Mouse (Mus musculus): ENCODE data around the gene Sox5. TPM values are rescaled to one million over a fixed set of nuclear protein-coding genes. Genes with fewer than 3 reads are reported as not detected.

Sox5 gene
- polyA plus RNA-seq, 1 experiment from 2014 or later, result 55.3 TPM

- no peaks in the 10 kb centered on the region for H3K9me3 ChIP-seq
- no peaks in the 10 kb centered on the region for H3K27me3 ChIP-seq
- H3K27ac ChIP-seq, result no peak overlapping the region
- H3K36me3 ChIP-seq, result no peaks in the 10 kb centered on the region
- 45% methylated on average over 6 of the region's 6 CpGs for WGBS
- ATAC-seq (ENCODE audit: insufficient number of reproducible peaks, insufficient read depth, low FRiP score, low TSS enrichment), result no peak
- H3K9ac ChIP-seq, result no peak overlapping the region
- no peak overlapping the region for H3K4me2 ChIP-seq (replicated peaks)
- H3K4me1 ChIP-seq, result peaks cover 6% of the 10 kb centered on the region; the same call in 1 of the 2 replicates
- H3K4me3 ChIP-seq, result no peak overlapping the region
Measured at GRCm38 (mm10) chr6:144463691-144464090, 318.1 kb downstream of the Sox5 start.

GRCm38 (mm10) chr6:144463274-144463673 is 318.5 kb downstream of the Sox5 start:
- no peaks in the 10 kb centered on the region for H3K36me3 ChIP-seq
- H3K4me3 ChIP-seq, result no peak overlapping the region
- no peak overlapping the region for H3K27ac ChIP-seq
- no peaks in the 10 kb centered on the region for H3K9me3 ChIP-seq
- H3K27me3 ChIP-seq, result no peaks in the 10 kb centered on the region
- no peak overlapping the region for H3K9ac ChIP-seq
- 83% methylated on average over 5 of the region's 5 CpGs for WGBS
- H3K4me2 ChIP-seq (replicated peaks), result no peak overlapping the region
- no peak for ATAC-seq (ENCODE audit: insufficient number of reproducible peaks, insufficient read depth, low FRiP score, low TSS enrichment)
- H3K4me1 ChIP-seq, result peaks cover 6% of the 10 kb centered on the region; the same call in 1 of the 2 replicates

DNA sequence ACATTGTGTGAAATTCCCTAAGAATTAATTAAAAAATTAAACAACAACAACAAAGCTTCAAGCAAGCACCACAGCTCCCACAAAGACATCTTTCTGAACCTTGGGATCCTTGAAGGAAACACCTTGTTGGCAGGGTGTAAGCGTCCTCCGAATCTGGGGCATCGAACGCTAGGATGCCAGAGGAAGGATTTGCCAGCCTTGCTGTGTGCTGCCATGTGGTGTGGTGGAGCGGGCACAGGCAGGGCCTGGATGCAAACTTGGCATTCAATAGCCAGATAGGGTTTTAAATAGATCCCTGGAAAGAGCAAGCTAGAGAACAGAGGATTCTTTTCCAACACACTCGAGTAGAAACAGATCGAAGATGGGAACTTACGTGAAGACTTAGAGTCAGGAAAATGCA is 322.3 kb downstream of the Sox5 start:
- Histone ChIP-seq H3K27me3 (no peaks in the 10 kb centered on the region), H3K4me3 (no peak overlapping the region), H3K36me3 (no peaks in the 10 kb centered on the region), H3K9ac (no peak overlapping the region), H3K4me2 (replicated peaks) (no peak overlapping the region), H3K9me3 (no peaks in the 10 kb centered on the region), H3K4me1 (peaks cover 10% of the 10 kb centered on the region; the same call in 1 of the 2 replicates), H3K27ac (no peak overlapping the region)
- no peak for ATAC-seq (ENCODE audit: insufficient number of reproducible peaks, insufficient read depth, low FRiP score, low TSS enrichment)
- WGBS, result 92% methylated on average over 8 of the region's 8 CpGs

DNA sequence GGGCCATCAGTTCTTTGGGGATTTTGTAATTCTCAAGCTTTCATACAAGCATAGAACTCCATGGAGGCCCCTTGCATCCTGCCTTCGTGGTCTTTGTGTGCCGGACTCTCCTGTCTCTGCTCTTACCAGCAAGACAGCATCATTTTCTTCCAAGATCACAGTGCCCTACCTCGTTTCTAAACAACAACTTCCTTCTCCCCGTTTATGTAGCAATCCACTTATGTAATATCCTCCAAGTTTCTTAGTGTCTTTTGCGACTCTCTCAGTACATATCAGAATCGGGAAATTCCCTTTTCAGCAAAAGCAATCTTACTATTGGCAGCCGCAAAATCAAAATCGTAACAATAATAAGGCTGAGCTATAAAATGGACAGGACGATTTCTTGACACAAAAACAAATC is 324.3 kb downstream of the Sox5 start:
- WGBS, result 93% methylated on average over 9 of the region's 9 CpGs
- H3K9ac ChIP-seq, result no peak overlapping the region
- no peaks in the 10 kb centered on the region for H3K36me3 ChIP-seq
- H3K4me1 ChIP-seq, result 0 out of 2 replicates have a peak, but pooled peaks cover 8% of the 10 kb centered on the region
- no peak overlapping the region for H3K27ac ChIP-seq
- H3K9me3 ChIP-seq, result no peaks in the 10 kb centered on the region
- H3K4me2 ChIP-seq (replicated peaks), result no peak overlapping the region
- no peak overlapping the region for H3K4me3 ChIP-seq
- ATAC-seq (ENCODE audit: insufficient number of reproducible peaks, insufficient read depth, low FRiP score, low TSS enrichment), result no peak
- no peaks in the 10 kb centered on the region; the same call in 1 of the 2 replicates for H3K27me3 ChIP-seq

- Histone ChIP-seq H3K4me2 (replicated peaks) (no peak overlapping the region), H3K36me3 (no peaks in the 10 kb centered on the region), H3K4me3 (no peak overlapping the region), H3K27me3 (no peaks in the 10 kb centered on the region; the same call in 1 of the 2 replicates), H3K9ac (no peak overlapping the region), H3K9me3 (no peaks in the 10 kb centered on the region), H3K27ac (no peak overlapping the region), H3K4me1 (0 out of 2 replicates have a peak, but pooled peaks cover 8% of the 10 kb centered on the region)
- no peak for ATAC-seq (ENCODE audit: insufficient number of reproducible peaks, insufficient read depth, low FRiP score, low TSS enrichment)
- 23% methylated on average over 11 of the region's 11 CpGs for WGBS
Measured at GRCm38 (mm10) chr6:144454291-144455276, 327.2 kb downstream of the Sox5 start.

GRCm38 (mm10) chr6:144453605-144454004 is 328.2 kb downstream of the Sox5 start:
- H3K27ac ChIP-seq, result no peak overlapping the region
- H3K4me1 ChIP-seq, result 0 out of 2 replicates have a peak, but pooled peaks cover 8% of the 10 kb centered on the region
- no peaks in the 10 kb centered on the region for H3K9me3 ChIP-seq
- WGBS, result 52% methylated on average over 7 of the region's 7 CpGs
- H3K9ac ChIP-seq, result no peak overlapping the region
- no peaks in the 10 kb centered on the region for H3K36me3 ChIP-seq
- no peak overlapping the region for H3K4me2 ChIP-seq (replicated peaks)
- ATAC-seq (ENCODE audit: insufficient number of reproducible peaks, insufficient read depth, low FRiP score, low TSS enrichment), result no peak
- H3K27me3 ChIP-seq, result no peaks in the 10 kb centered on the region; the same call in 1 of the 2 replicates
- H3K4me3 ChIP-seq, result no peak overlapping the region

DNA sequence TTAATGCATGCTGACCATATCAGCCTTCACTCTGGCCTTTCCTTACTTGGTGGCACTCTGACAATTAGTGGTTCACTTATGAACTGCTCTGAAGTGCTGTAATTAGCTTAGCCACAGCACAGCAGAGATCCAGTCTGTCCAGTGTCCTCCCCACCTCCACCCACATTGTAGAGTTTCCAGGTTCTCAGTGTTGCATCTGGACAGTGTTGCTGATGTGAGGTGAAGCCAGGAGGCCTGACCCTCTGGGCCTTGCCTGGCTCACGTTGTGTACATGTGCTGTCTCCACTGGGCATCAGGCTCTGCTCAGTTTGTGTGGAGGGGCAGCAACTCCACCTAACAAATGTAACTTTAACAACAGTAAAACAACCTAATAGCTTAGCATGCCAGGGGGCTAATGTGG is 328.6 kb downstream of the Sox5 start:
- no peak for ATAC-seq (ENCODE audit: insufficient number of reproducible peaks, insufficient read depth, low FRiP score, low TSS enrichment)
- Histone ChIP-seq H3K36me3 (no peaks in the 10 kb centered on the region), H3K9me3 (no peaks in the 10 kb centered on the region), H3K27me3 (no peaks in the 10 kb centered on the region; the same call in 1 of the 2 replicates), H3K27ac (no peak overlapping the region), H3K9ac (no peak overlapping the region), H3K4me3 (no peak overlapping the region), H3K4me1 (0 out of 2 replicates have a peak, but pooled peaks cover 8% of the 10 kb centered on the region), H3K4me2 (replicated peaks) (no peak overlapping the region)
- WGBS, result 12% methylated on average over 1 of the region's 1 CpGs

- no peak overlapping the region for H3K9ac ChIP-seq
- H3K9me3 ChIP-seq, result no peaks in the 10 kb centered on the region
- H3K27me3 ChIP-seq, result no peaks in the 10 kb centered on the region; the same call in 1 of the 2 replicates
- H3K36me3 ChIP-seq, result no peaks in the 10 kb centered on the region
- WGBS, result 85% methylated on average over 11 of the region's 11 CpGs
- no peak overlapping the region for H3K4me3 ChIP-seq
- no peak overlapping the region for H3K4me2 ChIP-seq (replicated peaks)
- 0 out of 2 replicates have a peak, but pooled peaks cover 8% of the 10 kb centered on the region for H3K4me1 ChIP-seq
- no peak overlapping the region for H3K27ac ChIP-seq
- no peak for ATAC-seq (ENCODE audit: insufficient number of reproducible peaks, insufficient read depth, low FRiP score, low TSS enrichment)
Measured at GRCm38 (mm10) chr6:144452200-144452977, 329.4 kb downstream of the Sox5 start.

GRCm38 (mm10) chr6:144451631-144452030 is 330.1 kb downstream of the Sox5 start:
- H3K4me3 ChIP-seq, result no peak overlapping the region
- WGBS, result 87% methylated on average over 4 of the region's 4 CpGs
- no peak overlapping the region for H3K27ac ChIP-seq
- H3K9ac ChIP-seq, result no peak overlapping the region
- no peak for ATAC-seq (ENCODE audit: insufficient number of reproducible peaks, insufficient read depth, low FRiP score, low TSS enrichment)
- no peaks in the 10 kb centered on the region; the same call in 1 of the 2 replicates for H3K27me3 ChIP-seq
- H3K36me3 ChIP-seq, result no peaks in the 10 kb centered on the region
- 0 out of 2 replicates have a peak, but pooled peaks cover 8% of the 10 kb centered on the region for H3K4me1 ChIP-seq
- H3K4me2 ChIP-seq (replicated peaks), result no peak overlapping the region
- no peaks in the 10 kb centered on the region for H3K9me3 ChIP-seq

- Histone ChIP-seq H3K27ac (no peak overlapping the region), H3K27me3 (no peaks in the 10 kb centered on the region), H3K36me3 (no peaks in the 10 kb centered on the region), H3K4me2 (replicated peaks) (no peak overlapping the region), H3K9ac (no peak overlapping the region), H3K4me3 (no peak overlapping the region), H3K9me3 (no peaks in the 10 kb centered on the region), H3K4me1 (no peaks in the 10 kb centered on the region)
- no peak for ATAC-seq (ENCODE audit: insufficient number of reproducible peaks, insufficient read depth, low FRiP score, low TSS enrichment)
- WGBS, result 66% methylated on average over 8 of the region's 8 CpGs
Measured at GRCm38 (mm10) chr6:144445761-144446373, 335.9 kb downstream of the Sox5 start.

DNA sequence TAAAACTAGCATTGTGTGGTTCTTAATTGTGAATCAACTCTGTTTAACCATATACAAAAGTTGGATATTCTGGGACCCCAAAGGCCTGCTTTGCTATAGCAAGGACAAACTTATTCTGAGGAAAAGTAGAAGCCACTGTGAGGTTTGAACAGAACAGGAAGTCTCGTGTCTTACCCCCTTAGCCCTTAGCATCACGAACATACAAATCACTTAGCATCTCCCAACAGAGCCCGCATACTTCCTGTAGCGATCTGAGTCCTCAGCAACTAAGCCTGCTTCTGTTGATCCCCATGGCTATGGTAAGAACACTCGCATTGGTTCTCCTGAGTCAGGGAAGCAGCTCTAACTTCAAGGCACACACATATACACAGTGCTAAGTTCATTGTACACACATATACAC is 337.4 kb downstream of the Sox5 start:
- Histone ChIP-seq H3K9ac (no peak overlapping the region), H3K27ac (no peak overlapping the region), H3K4me2 (replicated peaks) (no peak overlapping the region), H3K4me3 (no peak overlapping the region), H3K36me3 (no peaks in the 10 kb centered on the region), H3K27me3 (no peaks in the 10 kb centered on the region), H3K9me3 (no peaks in the 10 kb centered on the region), H3K4me1 (no peaks in the 10 kb centered on the region)
- WGBS, result 79% methylated on average over 5 of the region's 5 CpGs
- no peak for ATAC-seq (ENCODE audit: insufficient number of reproducible peaks, insufficient read depth, low FRiP score, low TSS enrichment)

Data from embryonic facial prominence, embryonic 12.5 days (tissue).